Mouse (Mus musculus): ENCODE measurements around the gene Gstm1.

DNA sequence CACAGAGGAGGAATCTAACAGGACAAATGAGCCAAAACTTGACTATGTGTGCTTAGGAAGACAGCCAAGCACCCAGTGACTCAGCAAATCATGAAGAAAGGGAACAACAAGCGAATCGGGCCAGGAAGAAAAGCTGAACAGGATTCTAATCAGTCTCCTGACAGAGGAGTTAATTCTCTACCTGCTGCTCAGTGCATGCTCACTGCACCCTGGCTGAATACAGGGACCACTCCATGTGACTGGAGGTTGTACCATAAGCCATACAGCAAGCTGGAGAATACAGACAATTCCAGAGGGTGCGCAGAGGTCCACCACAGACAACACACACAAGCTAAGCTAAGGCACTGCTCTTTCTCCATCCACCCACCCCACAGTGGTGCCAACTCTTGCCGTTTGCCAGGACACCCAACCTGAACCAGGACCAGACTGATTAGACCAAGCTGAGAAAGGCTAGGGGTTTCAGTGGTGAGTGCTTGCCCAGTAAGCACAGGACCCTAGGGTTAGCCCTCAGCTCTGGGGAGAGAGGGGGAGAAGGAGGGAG lies 4.4 kb downstream of the Gstm1 start:
- TF ChIP-seq CTCF (IDR thresholded peaks at IDR 0.05; ENCODE audit: control insufficient read depth, insufficient read depth, low read length) (no peak), POLR2A (IDR thresholded peaks at IDR 0.05; ENCODE audit: borderline replicate concordance, control insufficient read depth, low read depth, low read length) (no peak)

All from bone marrow, adult 2 months (tissue).